Mouse (Mus musculus) ES-Bruce4 (cell line): ENCODE measurements around the gene Gm10190.

Source experiments
- CTCF ChIP-seq: IDR thresholded peaks from one replicate; pipeline ENCODE4 v1.8.1; 2011; ENCODE audit warnings: low read depth, low read length
- POLR2A ChIP-seq: IDR thresholded peaks from one replicate; pipeline ENCODE4 v1.8.1; 2011; ENCODE audit warnings: low read length; ENCODE audit not compliant: insufficient read depth

- no peak for TF ChIP-seq CTCF
- no peak for TF ChIP-seq POLR2A
These were observed 12.3 kb upstream of the Gm10190 start for GRCm38 (mm10) chr17:80385671-80386070.
